In genomic region chr2:139220757-139221400, GRCm38 (mm10) we compare ENCODE assay signal across 7 mouse cellular contexts.
DNase-seq lines count a peak whose midpoint lies in the region; ATAC-seq and TF ChIP-seq lines count a peak whose summit lies in the region.

No protein-coding gene starts in this region.

- no peaks in the 10 kb centered on the region for H3K36me3 ChIP-seq in lung, embryonic 15.5 days
- no peaks in the 10 kb centered on the region for H3K36me3 ChIP-seq in forebrain, postnatal 0 days (ENCODE audit: insufficient read depth)

- no peak for TF ChIP-seq CTCF in forebrain, postnatal 0 days (IDR thresholded peaks at IDR 0.05; ENCODE audit: low read depth)

- H3K4me2 ChIP-seq in lung, embryonic 15.5 days = peak overlapping the region; percentile 36
- peak overlapping the region; percentile 6; the same call in 1 of the 2 replicates for H3K4me2 ChIP-seq in forebrain, postnatal 0 days (ENCODE audit: low read depth)

- peak; percentile 84; the same call in 1 of the 2 replicates for ATAC-seq in lung, embryonic 15.5 days (ENCODE audit: borderline replicate concordance, extremely low read depth, low FRiP score, low TSS enrichment)
- ATAC-seq in forebrain, postnatal 0 days = peak; percentile 66; the same call in 1 of the 2 replicates
- ATAC-seq in megakaryocyte progenitor cell, adult 5-6 weeks (replicated peaks; ENCODE audit: poor library complexity) = no peak

- H3K27ac ChIP-seq in lung, embryonic 15.5 days = peak overlapping the region; percentile 53
- no peak overlapping the region for H3K27ac ChIP-seq in forebrain, postnatal 0 days (ENCODE audit: low read depth, low read length)

- no peak overlapping the region for H3K9ac ChIP-seq in lung, embryonic 15.5 days
- H3K9ac ChIP-seq in forebrain, postnatal 0 days = no peak overlapping the region

- H3K9me3 ChIP-seq in lung, embryonic 15.5 days = no peaks in the 10 kb centered on the region
- H3K9me3 ChIP-seq in forebrain, postnatal 0 days (ENCODE audit: low read length) = no peaks in the 10 kb centered on the region

- DNase-seq in lung, adult 18-20 months = no peak
- DNase-seq in forebrain, postnatal 0 days = peak; percentile 42
- peak; percentile 10 to 25 for DNase-seq in layer of hippocampus, postnatal 36 days
- DNase-seq in retina, embryonic 14.5 days (ENCODE audit: low spot score) = peak; percentile 55
- no peak for DNase-seq in thymus, adult 18-20 months

- WGBS in lung, embryonic 15.5 days = 30% methylated on average over 9 of the region's 9 CpGs
- 17% methylated on average over 9 of the region's 9 CpGs for WGBS in forebrain, postnatal 0 days

- H3K27me3 ChIP-seq in lung, embryonic 15.5 days = no peaks in the 10 kb centered on the region
- H3K27me3 ChIP-seq in forebrain, postnatal 0 days (ENCODE audit: insufficient read depth, low read length) = no peaks in the 10 kb centered on the region

- H3K4me1 ChIP-seq in lung, embryonic 15.5 days = peaks cover 5% of the 10 kb centered on the region; the same call in 1 of the 2 replicates
- no peaks in the 10 kb centered on the region for H3K4me1 ChIP-seq in forebrain, postnatal 0 days (ENCODE audit: insufficient read depth)

- no peak overlapping the region for H3K4me3 ChIP-seq in lung, embryonic 15.5 days
- H3K4me3 ChIP-seq in forebrain, postnatal 0 days (ENCODE audit: low read depth, low read length) = no peak overlapping the region

Comparison
In these comparisons a context has a peak if more than half of its experiments do, and no peak if none do; other contexts are left out.
1. DNase-seq: peak in forebrain, postnatal 0 days (single experiment), layer of hippocampus, postnatal 36 days (2 of 2) and retina, embryonic 14.5 days (single experiment); none in lung, adult 18-20 months (0 of 2) and thymus, adult 18-20 months (0 of 2).